Mouse (Mus musculus) forebrain, postnatal 0 days (tissue): ENCODE measurements at regions not wholly inside any gene's neighbourhood (a gene's known extent, or its start where the extent isn't known, plus 50 kb on each side); places are given as distances from the start of the nearest gene placed in this dataset.

Experiments
- ATAC-seq: fragments of 200-750 bp; cut with Nextera tagmentation; 2 replicates; pipeline ENCODE4 v1.8.0; 2017; ENCODE audit warnings: mild to moderate bottlenecking, moderate library complexity
- DNase-seq: peaks from one replicate; pipeline ENCODE4 v3.0.0-alpha.2; 2015
- H3K27ac ChIP-seq: fragments of 300-500 bp; sonication (generic); 2 replicates; pipeline ENCODE4 v1.5.1; 2014; ENCODE audit warnings: low read depth, mild to moderate bottlenecking, antibody characterized with exemption, low read length, moderate library complexity, mixed read lengths
- H3K27me3 ChIP-seq: fragments of 300-500 bp; sonication (generic); 2 replicates; pipeline ENCODE4 v1.6.1; 2014; ENCODE audit warnings: mild to moderate bottlenecking, low read length, mixed read lengths; ENCODE audit not compliant: insufficient read depth
- H3K36me3 ChIP-seq: fragments of 300-500 bp; sonication (generic); 2 replicates; pipeline ENCODE4 v1.6.1; 2014; ENCODE audit warnings: mild to moderate bottlenecking, moderate library complexity; ENCODE audit not compliant: insufficient read depth
- H3K4me1 ChIP-seq: fragments of 300-500 bp; sonication (generic); 2 replicates; pipeline ENCODE4 v1.6.1; 2014; ENCODE audit warnings: antibody characterized with exemption; ENCODE audit not compliant: insufficient read depth
- H3K4me2 ChIP-seq: fragments of 300-500 bp; sonication (generic); 2 replicates; pipeline ENCODE4 v1.6.1; 2014; ENCODE audit warnings: low read depth, mild to moderate bottlenecking, moderate library complexity
- H3K4me3 ChIP-seq: fragments of 300-500 bp; sonication (generic); 2 replicates; pipeline ENCODE4 v1.5.1; 2014; ENCODE audit warnings: low read depth, low read length, mixed read lengths
- H3K9ac ChIP-seq: fragments of 300-500 bp; sonication (generic); 2 replicates; pipeline ENCODE4 v1.6.1; 2014; ENCODE audit warnings: mild to moderate bottlenecking
- H3K9me3 ChIP-seq: fragments of 300-500 bp; sonication (generic); 2 replicates; pipeline ENCODE4 v1.6.1; 2016; ENCODE audit warnings: low read length
- CTCF ChIP-seq: sonication (generic); IDR thresholded peaks from 2 replicates; pipeline ENCODE4 v1.5.1; 2016; ENCODE audit warnings: antibody characterized with exemption, control low read depth, low read depth
- WGBS: fragments of 180-500 bp; shearing (Covaris S2); extraction: QIAGEN DNeasy Blood & Tissue Kit; methylation state at CpG from one replicate; pipeline ENCODE4 v1.1.7; 2014; 5-methylcytosine and 5-hydroxymethylcytosine counted together

DNA sequence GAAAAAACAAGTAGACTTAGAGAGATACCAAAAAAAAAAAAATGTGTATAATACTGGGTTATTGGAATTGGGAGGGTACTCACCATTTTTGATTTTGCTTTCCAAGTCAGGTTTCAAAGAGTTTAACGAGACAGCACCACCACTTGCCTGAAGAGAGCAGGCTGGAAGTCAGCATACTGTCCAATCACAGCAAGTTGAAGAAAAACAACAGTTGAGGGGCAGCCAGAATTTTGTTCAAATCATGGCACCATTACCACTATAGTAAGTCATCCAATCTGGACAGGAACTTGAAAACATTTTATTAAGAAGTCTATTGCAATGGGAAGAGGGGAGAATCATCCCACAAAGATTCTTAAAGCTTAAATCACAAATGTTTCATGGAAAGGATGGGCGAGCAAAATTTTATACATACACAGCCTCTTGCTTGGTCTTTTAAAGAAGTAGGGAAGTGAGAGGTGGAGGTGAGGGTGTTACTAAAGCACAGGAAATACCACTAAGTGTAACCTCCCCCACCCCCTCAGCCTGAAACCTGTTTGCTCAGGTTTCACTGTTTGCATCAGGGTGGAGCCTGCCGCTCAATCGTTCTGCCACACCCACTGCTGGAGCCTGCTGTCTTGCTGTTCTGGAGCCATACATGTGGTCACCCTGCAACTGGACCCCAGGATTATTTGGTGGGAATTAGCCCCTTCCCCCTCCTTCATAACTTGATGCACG is 170.7 kb upstream of the 4933412E24Rik start:
- no peak for TF ChIP-seq CTCF
- WGBS = 66% methylated on average over 5 of the region's 5 CpGs
- Histone ChIP-seq H3K4me1 (no peaks in the 10 kb centered on the region), H3K27me3 (no peaks in the 10 kb centered on the region), H3K27ac (no peak overlapping the region), H3K4me3 (no peak overlapping the region), H3K9me3 (no peaks in the 10 kb centered on the region), H3K4me2 (no peak overlapping the region), H3K36me3 (no peaks in the 10 kb centered on the region), H3K9ac (no peak overlapping the region)
- ATAC-seq (no peak), DNase-seq (no peak)

GRCm38 (mm10) chr15:60141554-60142070 is 125.2 kb upstream of the 4933412E24Rik start:
- Histone ChIP-seq H3K27me3 (no peaks in the 10 kb centered on the region), H3K9me3 (no peaks in the 10 kb centered on the region), H3K4me3 (no peak overlapping the region), H3K27ac (no peak overlapping the region), H3K4me2 (no peak overlapping the region), H3K36me3 (no peaks in the 10 kb centered on the region), H3K9ac (no peak overlapping the region), H3K4me1 (no peaks in the 10 kb centered on the region)
- ATAC-seq = no peak
- no peak for TF ChIP-seq CTCF
- WGBS = 92% methylated on average over 6 of the region's 6 CpGs
- DNase-seq = no peak

DNA sequence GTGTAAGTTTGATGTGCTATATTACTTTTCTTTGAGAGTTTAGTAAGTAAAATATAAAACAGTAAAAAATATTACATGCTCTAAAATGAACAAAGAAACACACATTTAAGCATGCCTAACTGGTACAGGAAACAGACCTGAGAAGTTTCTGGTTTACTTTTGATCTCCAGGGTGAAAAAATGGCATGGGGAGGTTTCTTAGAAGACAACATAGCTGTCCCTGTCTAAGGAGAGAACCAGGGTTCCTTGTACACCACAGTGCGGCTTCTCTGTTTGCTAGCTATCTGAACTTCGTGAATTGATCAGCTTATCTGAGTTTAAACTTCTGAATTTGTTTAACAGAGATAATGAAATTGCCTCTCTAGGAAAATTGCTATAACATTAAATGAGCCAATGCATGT is 120.3 kb upstream of the 4933412E24Rik start:
- ATAC-seq = no peak
- H3K4me2 ChIP-seq = no peak overlapping the region
- no peaks in the 10 kb centered on the region for H3K27me3 ChIP-seq
- no peak for DNase-seq
- no peak for TF ChIP-seq CTCF
- H3K4me1 ChIP-seq = no peaks in the 10 kb centered on the region
- no peak overlapping the region for H3K4me3 ChIP-seq
- H3K36me3 ChIP-seq = no peaks in the 10 kb centered on the region
- no peaks in the 10 kb centered on the region for H3K9me3 ChIP-seq
- no peak overlapping the region for H3K27ac ChIP-seq
- 86% methylated on average over 2 of the region's 2 CpGs for WGBS
- H3K9ac ChIP-seq = no peak overlapping the region

DNA sequence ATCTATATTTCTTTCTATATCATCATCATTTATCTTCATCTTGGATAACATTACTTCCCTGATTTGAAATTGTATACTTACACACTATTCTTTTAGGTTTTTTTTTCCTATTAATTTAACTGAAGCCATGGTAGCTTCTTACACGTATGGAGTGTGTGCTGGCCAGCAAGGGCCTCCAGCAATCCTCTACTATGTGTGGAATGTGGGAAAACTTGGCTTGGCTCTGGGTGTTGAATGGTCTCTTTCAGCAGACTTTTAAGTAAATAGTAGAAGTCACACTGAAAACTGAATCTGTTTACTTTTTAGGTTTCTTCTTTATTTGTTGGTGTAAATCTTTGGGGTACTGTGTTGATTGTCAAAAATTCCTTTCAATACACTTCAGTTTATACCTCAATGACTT is 118.1 kb upstream of the 4933412E24Rik start:
- no peaks in the 10 kb centered on the region for H3K4me1 ChIP-seq
- DNase-seq (no peak), ATAC-seq (no peak)
- no peak overlapping the region for H3K27ac ChIP-seq
- no peak overlapping the region for H3K4me3 ChIP-seq
- no peak overlapping the region for H3K9ac ChIP-seq
- 52% methylated on average over 1 of the region's 1 CpGs for WGBS
- no peak overlapping the region for H3K4me2 ChIP-seq
- no peaks in the 10 kb centered on the region for H3K9me3 ChIP-seq
- H3K36me3 ChIP-seq = no peaks in the 10 kb centered on the region
- TF ChIP-seq CTCF = no peak
- H3K27me3 ChIP-seq = no peaks in the 10 kb centered on the region

DNA sequence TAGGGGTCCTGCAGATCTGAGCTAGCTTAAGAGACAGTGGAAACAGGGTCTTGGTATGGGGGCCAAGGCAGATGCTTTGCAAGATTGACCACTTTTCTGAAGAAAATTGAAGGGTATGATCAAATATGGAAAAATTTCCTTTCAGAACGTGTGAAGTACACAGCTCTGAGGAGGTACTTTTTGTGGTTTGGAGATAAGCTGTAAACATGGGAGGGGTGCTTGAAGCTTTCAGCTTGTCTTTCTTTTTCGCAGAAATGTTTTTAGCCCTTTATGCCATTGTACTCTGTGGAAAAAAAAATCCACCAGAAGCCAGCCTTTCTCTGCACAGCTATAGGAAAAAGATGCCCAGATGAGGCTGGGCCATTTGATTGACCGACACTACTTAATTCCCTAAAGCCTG is 116.3 kb upstream of the 4933412E24Rik start:
- no peaks in the 10 kb centered on the region for H3K27me3 ChIP-seq
- H3K9ac ChIP-seq = no peak overlapping the region
- no peak for DNase-seq
- no peak overlapping the region for H3K4me2 ChIP-seq
- no peaks in the 10 kb centered on the region for H3K4me1 ChIP-seq
- no peak overlapping the region for H3K27ac ChIP-seq
- H3K4me3 ChIP-seq = no peak overlapping the region
- no peaks in the 10 kb centered on the region for H3K36me3 ChIP-seq
- H3K9me3 ChIP-seq = no peaks in the 10 kb centered on the region
- no peak for ATAC-seq
- WGBS = 72% methylated on average over 3 of the region's 3 CpGs
- TF ChIP-seq CTCF = no peak

- Histone ChIP-seq H3K27me3 (no peaks in the 10 kb centered on the region), H3K4me1 (no peaks in the 10 kb centered on the region), H3K27ac (no peak overlapping the region), H3K4me2 (no peak overlapping the region), H3K4me3 (no peak overlapping the region), H3K9ac (no peak overlapping the region), H3K36me3 (no peaks in the 10 kb centered on the region), H3K9me3 (no peaks in the 10 kb centered on the region)
- ATAC-seq (no peak), DNase-seq (no peak)
- 95% methylated on average over 3 of the region's 3 CpGs for WGBS
- TF ChIP-seq CTCF = no peak
Observed at GRCm38 (mm10) chr15:60124461-60124860, 108.0 kb upstream of the 4933412E24Rik start.

DNA sequence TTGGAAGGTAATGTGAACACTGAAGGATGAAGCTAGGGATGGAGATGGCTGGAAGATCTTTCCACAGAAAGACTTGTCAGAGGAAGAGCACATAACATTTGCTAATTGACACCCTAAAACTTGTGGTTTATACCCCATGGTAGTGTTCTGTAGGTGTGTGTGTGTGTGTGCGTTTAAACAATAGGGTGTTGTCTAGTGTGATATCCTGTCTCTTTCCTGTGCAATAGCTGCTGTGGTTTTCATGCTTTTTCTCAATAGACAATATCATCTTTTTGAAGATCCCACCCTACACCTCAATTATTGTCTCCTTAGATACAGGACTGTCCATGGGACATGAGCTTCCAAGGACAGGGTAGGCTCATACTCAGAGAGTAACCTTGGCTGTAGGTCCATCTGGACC is 103.5 kb upstream of the 4933412E24Rik start:
- no peak overlapping the region for H3K9ac ChIP-seq
- no peaks in the 10 kb centered on the region for H3K9me3 ChIP-seq
- TF ChIP-seq CTCF = no peak
- 92% methylated on average over 1 of the region's 1 CpGs for WGBS
- no peak for ATAC-seq
- no peaks in the 10 kb centered on the region for H3K27me3 ChIP-seq
- DNase-seq = no peak
- no peak overlapping the region for H3K4me3 ChIP-seq
- no peak overlapping the region for H3K4me2 ChIP-seq
- H3K27ac ChIP-seq = no peak overlapping the region
- H3K4me1 ChIP-seq = no peaks in the 10 kb centered on the region
- H3K36me3 ChIP-seq = no peaks in the 10 kb centered on the region
